Mouse (Mus musculus) 416B (cell line): ENCODE data around the gene Gcdh.

Experiments used
- DNase-seq: peaks from one replicate; pipeline ENCODE4 v3.0.0; 2011; ENCODE audit warnings: low read depth

Gene Gcdh

DNA sequence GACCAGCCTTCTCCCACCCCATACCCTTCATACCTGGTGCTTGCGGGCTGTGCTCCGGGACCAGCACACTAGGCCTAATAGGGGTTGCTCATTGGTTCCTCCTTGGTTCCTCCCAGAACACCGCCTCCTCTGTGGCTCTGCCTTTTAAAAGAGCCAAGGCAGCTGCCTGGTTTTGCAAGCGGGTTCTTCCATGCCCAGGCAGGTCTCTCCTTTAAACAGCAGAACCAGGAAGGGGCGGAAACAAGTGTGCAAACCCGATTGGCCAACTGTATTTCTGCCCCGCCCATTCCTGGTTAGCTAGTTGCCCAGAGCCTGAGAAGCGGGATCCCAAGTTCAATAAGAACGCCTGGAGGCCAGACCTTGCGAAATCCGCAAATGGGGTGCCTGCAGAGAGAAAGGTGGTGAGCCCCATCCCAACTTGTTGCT is at the start of gene Gcdh:
Gene Gcdh, minus strand, starts transcription at position 213 of the 426 bp plus-strand sequence.
- peak; percentile 98 for DNase-seq

DNA sequence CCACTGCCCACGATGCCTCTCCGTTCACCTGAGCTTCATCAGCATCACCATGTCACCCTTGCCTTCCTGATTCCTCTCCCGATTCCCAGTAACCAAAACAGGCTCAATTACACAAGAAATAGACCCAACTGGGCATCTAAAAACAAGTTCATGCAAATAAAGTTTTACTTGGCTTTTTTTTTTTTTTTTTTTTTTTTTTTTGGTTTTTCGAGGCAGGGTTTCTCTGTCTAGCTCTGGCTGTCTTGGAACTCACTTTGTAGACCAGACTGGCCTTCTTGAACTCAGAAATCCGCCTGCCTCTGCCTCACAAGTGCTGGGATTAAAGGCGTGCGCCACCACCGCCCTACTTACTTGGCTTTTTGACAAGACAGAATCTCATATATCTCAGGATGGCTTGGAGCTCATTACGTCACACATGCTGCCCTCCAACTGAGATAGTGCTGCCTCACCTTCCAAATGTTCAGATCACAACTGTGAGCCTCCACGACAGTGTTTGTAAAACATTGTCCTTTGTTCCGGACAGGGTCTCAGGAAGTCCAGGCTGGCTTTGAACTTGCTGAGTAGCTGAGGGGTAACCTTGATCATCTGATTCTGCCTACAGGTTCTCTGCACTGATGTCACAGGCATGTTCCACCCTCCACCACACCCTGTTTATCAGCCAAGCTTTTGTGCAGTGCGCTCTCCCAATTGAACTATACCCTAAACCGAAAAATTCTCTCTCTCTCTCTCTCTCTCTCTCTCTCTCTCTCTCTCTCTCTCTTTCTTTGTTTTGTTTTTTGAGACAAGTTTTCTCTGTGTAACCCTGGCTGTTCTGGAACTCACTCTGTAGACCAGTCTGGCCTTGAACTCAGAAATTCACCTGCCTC is 44.1 kb upstream of the Gcdh start:
- no peak for DNase-seq

DNA sequence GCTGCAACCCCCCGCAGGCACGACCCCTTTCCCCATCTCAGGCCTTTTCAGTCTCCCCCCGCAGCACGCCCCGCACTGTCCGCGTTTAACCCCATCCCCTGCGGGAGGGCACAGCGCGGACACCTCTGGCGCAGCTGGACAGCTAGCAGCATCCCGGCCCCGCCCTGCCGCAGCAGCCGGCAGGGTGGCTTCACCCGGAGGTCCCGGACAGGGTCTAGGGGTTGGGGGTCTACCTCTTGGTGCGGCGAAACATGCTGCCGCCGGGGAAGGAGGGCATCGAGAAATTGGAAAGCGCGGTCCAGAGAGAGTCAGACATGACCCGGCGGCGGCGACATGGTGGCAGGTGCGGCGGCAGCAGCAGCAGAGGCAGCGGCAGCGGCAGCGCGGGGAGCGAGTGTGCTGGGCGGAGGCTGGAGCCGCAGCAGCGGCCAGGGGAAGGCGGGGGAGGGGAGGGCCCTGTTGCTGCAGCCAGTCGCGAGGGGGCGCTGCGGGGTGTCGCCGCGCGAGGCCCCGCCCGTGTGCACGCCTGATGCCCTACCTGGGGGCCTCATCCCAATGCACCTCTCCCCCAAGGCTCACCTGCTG is 43.3 kb upstream of the Gcdh start, which contains the start of gene Mast1:
Gene Mast1, minus strand, starts transcription at position 398 of the 585 bp plus-strand sequence.
- no peak for DNase-seq

DNA sequence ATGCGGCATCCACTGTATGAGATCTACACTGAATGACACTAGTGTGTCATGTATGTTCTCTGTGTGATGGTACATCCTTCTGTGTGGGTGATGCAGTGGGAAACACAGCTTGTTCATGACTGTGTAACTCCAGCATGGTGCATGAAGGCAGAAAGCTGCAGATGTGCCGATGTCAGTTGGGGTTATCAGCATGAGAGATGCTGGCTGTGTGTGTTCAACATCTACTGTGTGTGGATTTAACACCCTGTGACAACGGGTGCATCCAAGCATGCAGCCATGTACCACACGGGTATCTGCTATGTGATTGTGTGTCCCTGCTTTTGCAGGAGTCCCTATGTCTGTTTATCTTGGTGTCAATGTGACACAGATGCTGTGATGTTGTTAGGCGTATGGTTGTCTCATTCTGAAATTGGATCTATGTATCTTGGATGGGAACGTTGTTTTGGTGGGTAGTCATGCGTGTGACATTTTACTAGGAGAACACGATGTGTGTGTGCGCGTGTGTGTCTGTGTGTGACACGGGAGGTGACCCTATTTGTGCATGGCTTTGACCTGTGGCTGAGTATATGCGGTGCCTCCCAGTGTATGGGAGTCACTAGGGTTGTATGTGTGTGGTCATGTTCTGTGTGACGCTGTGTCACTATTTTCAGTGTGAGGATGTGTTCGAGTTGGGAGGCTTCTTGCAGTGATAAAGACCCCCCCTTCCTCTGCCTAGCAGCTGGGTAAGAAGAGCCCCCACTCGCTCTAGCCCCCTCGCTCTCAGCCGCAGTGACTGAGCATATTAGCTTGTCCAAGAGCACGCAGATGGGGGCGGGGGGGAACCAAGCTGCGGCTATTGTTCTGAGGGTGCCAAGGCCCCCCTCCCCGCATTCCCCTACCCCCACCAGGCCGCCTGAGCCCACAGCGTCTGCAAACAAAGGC is 42.6 kb upstream of the Gcdh start:
- DNase-seq, result no peak

DNA sequence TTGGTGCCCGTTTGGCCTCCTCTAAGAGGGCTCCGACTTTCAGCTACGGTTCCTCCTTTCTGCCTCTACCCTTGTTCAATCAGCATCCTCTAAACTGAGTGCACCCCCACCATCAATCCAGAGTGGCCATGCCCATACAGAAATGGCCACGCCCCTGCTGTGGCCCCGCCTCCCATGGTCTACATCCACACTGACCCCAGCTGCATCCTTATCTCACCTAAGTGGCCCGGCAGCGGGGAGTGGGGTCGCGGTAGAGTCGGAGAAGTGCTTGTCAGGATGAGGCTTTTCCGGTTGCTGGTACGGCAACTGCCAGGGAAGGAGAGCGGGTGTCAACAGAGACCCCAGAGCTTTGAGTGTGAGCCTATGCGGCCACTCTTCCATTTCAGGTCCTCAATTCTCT is 41.8 kb upstream of the Gcdh start:
- DNase-seq, result no peak

DNA sequence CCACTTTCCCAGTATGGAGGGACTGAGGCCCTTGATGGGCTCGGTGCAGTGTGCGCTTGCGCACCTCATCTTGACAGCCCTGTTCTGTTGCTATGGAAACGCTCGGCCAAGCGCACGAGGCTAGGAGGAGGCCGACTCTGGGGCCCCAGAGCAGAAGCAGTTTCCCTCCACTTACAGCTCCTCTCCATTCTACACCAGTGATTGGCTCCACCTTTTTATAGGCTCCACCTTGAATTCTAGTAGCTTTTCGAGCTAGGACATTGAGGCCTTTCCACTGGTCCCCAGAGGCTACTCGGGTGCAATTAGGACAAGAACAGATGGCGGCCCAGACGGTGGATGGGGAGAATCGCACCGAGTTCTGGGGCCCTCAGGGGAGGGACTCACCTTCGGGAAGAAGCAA is 41.1 kb upstream of the Gcdh start:
- DNase-seq, result no peak

DNA sequence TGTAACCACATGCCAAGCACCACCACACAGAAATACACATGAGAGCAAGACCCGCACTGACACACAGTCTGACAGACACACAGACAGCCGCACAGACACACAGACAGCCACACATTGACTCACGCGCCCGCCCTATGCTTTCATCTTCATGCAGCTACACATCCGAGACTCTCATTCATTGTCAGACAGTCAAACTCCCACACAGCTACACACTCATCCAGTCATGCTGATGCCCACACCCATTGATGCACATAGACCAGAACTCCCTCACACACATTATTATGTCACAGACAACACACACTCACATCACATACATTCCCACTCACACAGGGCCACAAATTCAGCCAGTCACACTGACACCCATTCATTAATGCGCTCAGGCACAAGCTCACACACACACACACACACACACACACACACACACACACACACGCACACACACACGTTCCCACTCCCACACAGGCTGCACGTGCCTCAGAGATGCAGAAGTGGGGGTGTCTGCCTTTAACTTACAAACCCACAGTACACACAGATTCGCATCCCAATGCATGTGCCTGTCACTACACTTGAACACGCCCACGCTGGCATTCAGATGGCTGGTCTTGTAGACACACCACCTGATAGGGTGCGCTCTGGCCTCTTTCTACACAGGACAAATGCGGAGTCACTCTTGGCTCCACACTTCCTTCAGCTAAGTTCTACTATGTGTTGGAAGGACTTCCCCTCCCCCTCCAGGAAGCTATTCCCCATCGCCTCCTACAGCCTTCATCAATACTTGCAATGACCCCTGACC is 40.2 kb upstream of the Gcdh start:
- no peak for DNase-seq

DNA sequence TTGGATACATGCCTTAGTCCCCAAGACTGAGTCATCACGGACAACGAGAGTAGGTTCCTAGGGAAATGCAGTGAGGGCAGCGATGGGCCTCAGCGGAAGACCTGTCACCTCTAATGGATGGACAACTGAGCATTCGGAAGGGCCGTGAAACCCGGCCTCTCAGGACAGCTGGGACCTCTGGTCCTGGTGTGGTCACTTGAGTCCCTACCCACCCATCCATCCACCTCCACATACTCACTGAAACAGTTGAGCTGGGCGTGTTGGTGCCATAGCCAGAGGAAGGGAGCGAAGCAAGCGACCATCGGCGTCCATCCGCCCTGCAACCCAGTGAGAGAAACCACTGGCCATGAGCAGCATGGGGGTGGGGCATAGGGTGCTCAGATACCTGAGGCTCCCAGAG is 36.9 kb upstream of the Gcdh start:
- no peak for DNase-seq

DNA sequence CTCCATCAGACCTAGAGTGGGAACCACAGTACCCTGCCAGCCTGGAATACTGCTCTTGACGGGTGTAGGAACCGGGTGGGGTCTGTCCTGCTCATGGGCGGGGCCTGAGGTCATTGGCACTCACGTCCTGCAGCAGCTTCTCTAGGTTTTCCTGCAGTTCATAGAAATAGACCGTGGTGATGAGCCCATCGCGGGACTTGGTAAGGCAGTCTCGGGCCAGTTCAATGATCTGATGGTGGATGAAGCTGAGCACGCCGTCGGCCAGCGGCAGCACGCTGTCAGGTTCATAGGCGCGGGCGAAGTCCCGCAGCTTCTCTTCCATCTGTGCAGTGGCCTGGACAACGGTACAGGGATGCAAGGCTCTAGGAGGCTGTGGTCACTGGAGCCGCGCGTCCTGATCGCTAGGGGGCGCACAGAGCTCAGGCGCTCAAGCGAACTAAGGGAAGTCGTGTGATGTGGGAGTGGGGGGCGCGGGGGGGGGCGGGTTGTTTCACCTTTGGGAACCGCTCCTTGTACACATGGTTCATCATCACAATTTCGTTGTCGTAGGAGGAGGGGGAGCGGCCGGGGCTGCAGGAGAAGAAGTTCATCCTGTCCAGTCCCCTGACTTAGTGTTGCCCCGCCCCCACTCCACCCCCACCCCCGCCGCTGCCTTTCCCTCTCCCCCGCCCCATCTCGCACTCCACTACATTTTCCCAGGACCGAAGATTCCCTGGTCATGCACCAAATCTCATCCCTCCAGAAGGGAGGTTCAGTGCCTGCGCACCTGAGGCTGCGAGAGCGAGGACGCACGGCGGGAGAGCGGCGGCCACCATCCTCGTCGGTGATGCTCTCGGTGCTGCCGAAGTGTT is 35.0 kb upstream of the Gcdh start:
- DNase-seq, result peak; percentile 57

DNA sequence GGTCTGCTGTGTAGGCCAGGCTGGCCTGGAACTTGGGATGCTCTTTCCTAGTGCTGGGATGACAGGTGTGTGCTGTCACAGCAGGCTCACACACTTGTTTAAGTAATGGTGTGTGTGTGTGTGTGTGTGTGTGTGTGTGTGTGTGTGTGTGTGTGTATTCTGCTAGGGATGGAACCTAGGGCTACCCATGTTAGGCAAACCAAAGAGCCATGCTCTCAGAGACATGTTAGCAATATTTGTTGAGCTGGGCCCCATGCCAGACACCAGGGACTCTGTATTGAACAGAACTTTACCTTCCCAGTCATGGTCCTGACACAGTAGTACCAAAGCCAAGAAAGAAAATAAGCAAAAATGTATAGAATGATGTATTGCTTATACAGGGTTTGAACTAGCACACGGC is 33.8 kb upstream of the Gcdh start:
- no peak for DNase-seq

DNA sequence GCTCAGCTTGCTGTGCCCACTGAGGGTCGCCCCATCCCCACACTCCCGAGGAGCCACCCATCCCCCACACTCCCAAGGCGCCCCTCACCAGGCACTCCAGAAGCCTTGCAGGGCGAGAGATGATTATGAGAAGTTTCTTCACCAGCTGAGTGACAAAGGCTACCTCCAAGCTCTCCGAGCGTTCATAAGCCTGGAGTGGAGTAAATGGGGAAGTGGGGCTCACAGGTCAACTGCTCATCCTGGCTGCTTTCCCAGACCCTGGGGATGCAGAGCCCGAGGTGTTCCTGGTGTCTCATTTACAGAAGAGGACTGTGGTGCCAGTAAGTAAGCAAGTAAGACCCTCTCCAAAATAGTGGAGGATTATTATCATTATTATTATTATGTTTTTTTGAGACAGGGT is 31.8 kb upstream of the Gcdh start:
- no peak for DNase-seq

DNA sequence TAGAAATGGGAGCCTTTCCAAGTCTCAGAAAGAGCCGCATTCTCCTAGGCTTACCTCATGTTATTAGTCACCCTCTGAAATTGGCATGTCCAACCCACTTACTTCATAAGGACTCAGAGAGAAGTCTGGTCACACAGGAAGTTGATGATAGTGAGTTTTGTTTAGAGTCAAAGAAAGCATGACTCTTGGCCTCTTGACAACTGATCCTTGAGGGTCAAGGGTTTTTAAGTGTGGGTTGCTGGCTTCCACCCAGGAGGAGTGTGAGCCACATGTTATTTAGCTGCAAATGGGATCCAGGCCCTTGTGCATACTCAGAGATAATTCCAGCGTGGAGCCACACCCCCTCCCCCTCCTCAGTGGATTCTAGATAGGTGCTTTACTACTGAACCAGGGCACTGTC is 27.9 kb upstream of the Gcdh start:
- DNase-seq, result peak; percentile 52

DNA sequence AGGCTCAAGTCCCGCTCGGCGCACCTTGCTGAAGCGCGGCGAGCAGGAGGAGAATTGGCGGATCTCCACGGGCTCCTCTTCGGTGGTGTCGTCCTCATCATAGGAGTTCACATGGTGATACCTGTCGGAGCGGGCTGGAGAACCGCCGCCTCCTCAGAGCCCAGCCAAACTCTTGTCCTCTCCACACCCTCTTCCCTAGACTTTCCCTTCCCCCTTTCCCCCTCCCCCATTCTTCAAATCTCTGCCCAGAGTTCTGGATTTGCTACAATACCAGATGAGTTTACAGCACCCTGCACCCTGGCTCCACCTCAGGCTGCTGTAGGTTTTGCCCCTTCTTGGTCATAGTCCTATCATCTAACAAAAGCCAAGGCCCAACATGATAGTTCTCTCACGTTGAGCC is 24.9 kb upstream of the Gcdh start:
- no peak for DNase-seq

DNA sequence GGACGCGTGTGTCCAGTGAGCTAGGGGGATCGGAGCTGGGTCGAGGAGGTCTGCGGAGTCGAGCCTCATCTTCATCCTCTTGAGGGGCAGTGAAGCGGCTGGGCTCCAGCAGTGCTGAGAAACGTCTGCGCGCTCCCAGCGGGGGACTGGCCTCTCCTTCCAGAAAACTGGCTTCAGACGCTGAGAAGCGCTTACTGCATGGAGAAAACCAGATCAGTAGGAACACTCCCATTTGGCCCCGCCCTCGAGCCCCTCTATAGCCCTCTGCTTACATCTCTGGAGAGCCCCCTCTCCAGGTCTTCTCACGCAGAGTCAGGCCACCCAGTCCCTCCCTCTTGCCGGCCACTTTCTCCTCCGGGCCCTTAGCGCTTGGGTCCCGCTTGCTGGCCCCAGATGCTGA is 24.1 kb upstream of the Gcdh start:
- DNase-seq, result no peak

DNA sequence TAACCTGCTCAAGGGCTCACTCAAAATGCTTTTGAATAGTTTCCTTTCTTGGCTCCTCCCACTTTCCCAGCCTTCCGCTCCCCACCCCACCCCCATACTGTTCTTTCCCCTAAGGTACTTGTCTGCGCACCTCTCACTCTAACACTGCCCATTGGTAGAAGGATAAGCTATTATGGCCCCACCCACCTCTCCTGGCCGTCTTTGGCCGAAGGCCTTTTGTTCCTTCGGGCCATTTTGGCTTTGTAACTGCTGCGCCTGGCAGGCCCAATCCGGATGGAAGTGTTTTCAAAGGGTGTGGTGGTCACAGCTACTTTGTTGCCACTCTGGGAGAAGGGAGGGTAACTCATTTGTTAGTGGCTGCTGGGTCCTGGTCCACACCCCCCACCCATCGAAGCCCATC is 21.5 kb upstream of the Gcdh start:
- DNase-seq, result no peak

DNA sequence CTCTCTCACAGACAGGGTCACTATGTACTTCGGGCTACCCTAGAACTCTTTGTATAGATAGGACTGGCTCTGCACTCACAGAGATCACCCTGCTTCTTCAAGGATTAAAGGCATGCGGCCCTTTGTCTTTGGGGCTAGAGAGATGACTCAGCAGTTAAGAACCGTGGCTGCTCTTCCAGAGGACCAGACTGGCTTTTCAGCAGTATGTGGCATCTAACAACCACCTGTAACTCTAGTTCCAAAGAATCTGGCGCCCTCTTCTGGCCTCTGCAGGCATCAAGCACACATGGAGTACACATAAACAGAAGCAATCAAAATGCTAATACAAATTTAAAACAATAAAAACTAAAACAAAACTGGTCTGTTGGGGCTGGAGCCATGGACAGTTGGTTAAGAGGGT is 20.2 kb upstream of the Gcdh start:
- DNase-seq, result peak; percentile 66

DNA sequence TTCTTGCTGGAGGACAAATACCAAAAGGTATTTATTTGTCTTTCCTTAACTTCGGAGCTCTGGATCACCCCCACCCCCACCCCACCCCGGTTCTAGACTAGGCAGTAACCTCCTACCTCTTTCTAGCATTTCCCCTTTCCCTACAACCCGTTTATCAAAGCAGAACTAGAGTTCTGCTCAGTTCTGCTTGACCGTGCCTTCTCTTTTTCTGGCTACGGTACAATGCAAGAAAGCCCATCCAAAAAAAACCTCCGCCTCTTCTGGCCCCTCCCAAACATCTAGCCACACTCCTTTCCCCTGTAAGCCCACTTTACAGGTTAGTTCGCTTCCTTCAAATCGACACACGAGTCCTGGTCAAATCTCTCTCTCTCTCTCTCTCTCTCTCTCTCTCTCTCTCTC is 19.8 kb upstream of the Gcdh start:
- no peak for DNase-seq

DNA sequence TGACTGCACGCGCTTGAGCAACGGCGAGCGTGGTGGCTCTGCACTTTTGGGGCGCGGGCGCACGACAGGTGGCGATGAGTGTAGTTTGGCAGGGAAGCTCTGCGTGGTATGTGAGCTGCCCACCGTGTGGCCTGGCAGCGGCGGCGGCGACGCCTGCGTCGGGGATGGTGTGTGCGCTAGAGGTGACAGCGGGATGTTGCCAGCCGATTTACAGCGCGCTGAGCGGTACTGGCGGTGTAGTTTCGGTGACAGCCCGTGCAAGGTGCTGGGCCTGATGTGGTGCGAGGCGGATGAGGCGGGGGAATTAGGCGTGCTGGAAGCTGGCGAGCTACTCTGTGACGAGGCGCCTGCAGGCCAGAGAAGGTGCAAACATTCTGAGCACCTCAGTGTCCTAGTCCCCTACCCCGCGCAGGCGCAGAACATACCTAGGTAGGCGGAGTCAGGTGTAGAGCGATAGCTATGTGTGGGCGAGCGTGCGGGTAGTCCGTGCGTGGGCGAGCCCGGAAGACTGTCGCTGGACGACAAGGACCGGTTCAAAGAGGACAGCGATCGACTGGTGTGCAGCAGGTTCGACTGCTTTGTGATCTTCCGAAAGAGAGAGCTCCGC is 19.3 kb upstream of the Gcdh start:
- no peak for DNase-seq

DNA sequence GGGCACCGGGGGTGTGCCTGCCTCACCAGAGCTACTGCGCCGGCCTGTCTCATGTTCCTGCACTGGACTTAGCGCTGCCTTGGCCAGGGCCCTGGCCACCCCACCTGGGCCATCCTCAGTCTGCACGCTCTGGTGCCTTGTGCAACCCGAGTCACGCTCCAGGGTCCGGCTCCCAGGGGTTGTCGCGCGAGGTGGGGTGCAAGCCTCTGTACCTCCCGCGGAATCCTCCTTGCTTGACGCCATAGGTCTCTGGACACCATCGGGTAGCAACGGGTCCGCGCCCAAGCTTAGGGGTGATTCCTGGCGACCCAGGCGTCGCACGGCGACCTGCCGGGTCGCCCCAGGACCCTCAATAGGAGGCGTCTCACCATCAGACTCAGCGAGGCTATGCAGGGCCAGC is 18.7 kb upstream of the Gcdh start:
- no peak for DNase-seq

DNA sequence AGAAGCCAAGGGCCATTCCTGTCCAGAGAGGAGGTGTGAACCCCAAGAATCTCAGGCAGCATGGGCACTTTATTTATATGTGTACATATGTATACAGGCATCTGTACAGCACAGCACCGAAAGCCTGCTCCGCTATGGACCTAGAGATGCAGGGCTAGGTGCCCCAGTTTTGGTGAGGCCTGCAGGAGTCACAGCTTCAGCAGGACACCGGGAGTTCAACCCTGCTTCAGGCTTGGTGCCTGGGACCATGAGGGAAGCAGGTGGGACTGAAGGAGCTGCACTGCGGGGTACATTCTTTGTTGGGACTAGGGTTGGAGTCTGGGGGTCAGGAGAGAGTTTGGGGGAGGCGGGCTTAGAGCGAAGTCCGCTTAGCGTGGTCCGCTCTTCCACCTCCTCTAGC is 18.1 kb upstream of the Gcdh start:
- DNase-seq, result no peak
